Mouse (Mus musculus): ENCODE results near the gene Ankef1.

Gene Ankef1

GRCm38 (mm10) chr2:136601206-136601605, 99.5 kb downstream of the Ankef1 start:
- no peak for DNase-seq

Data from kidney, postnatal 36 days (tissue).